Mouse (Mus musculus) limb, embryonic 14.5 days (tissue): ENCODE results near the gene Cldn14. TPM values are rescaled to one million over a fixed set of nuclear protein-coding genes. Genes with fewer than 3 reads are reported as not detected.

Experiments used
- ATAC-seq: fragments of 200-750 bp; cut with Nextera tagmentation; 2 replicates; pipeline ENCODE4 v1.8.0; 2017; ENCODE audit warnings: low read depth, moderate number of reproducible peaks, moderate TSS enrichment; ENCODE audit not compliant: low FRiP score
- DNase-seq: peaks from one replicate; pipeline ENCODE4 v3.0.0-alpha.2; 2015; ENCODE audit warnings: low spot score
- H3K27ac ChIP-seq: fragments of 300-500 bp; sonication (generic); replicated peaks from 2 replicates; pipeline ENCODE4 v1.5.1; 2014; ENCODE audit warnings: low read depth, mild to moderate bottlenecking, low read length, moderate library complexity, mixed read lengths
- H3K27me3 ChIP-seq: fragments of 300-500 bp; sonication (generic); 2 replicates; pipeline ENCODE4 v1.6.1; 2014; ENCODE audit warnings: low read length, mixed read lengths; ENCODE audit not compliant: control insufficient read depth, insufficient read depth
- H3K36me3 ChIP-seq: fragments of 300-500 bp; sonication (generic); 2 replicates; pipeline ENCODE4 v1.6.1; 2014; ENCODE audit warnings: mild to moderate bottlenecking, low read length, moderate library complexity, mixed read lengths; ENCODE audit not compliant: control insufficient read depth, insufficient read depth
- H3K4me1 ChIP-seq: fragments of 300-500 bp; sonication (generic); 2 replicates; pipeline ENCODE4 v1.6.1; 2014; ENCODE audit warnings: antibody characterized with exemption, low read length, mixed read lengths; ENCODE audit not compliant: control insufficient read depth, insufficient read depth
- H3K4me2 ChIP-seq: fragments of 300-500 bp; sonication (generic); replicated peaks from 2 replicates; pipeline ENCODE4 v1.6.1; 2014; ENCODE audit warnings: low read depth, mild to moderate bottlenecking, low read length, moderate library complexity; ENCODE audit not compliant: severe bottlenecking
- H3K4me3 ChIP-seq: fragments of 300-500 bp; sonication (generic); replicated peaks from 2 replicates; pipeline ENCODE4 v1.5.1; 2014; ENCODE audit warnings: low read length
- H3K9ac ChIP-seq: fragments of 300-500 bp; sonication (generic); 2 replicates; pipeline ENCODE4 v1.6.1; 2014; ENCODE audit warnings: mild to moderate bottlenecking, low read depth, low read length, moderate library complexity; ENCODE audit not compliant: severe bottlenecking
- H3K9me3 ChIP-seq: fragments of 300-500 bp; sonication (generic); 2 replicates; pipeline ENCODE4 v1.6.1; 2016; ENCODE audit warnings: low read length; ENCODE audit not compliant: control insufficient read depth
- POLR2A ChIP-seq: fragments of 200-500 bp; IDR thresholded peaks from 2 replicates; pipeline ENCODE4 v1.8.0; 2012; ENCODE audit warnings: inconsistent platforms, mild to moderate bottlenecking, moderate library complexity, borderline replicate concordance; ENCODE audit not compliant: insufficient read depth, insufficient read length; ENCODE audit errors: extremely low read depth
- WGBS: fragments of 180-500 bp; shearing (Covaris S2); extraction: QIAGEN DNeasy Blood & Tissue Kit; methylation state at CpG from one replicate; pipeline ENCODE4 v1.1.7; 2014; 5-methylcytosine and 5-hydroxymethylcytosine counted together
- polyA plus RNA-seq, 2 experiments: library from polyadenylated mRNA; depleted of rRNA in 1 of 2; stranded (reverse) in 1 of 2; unstranded in 1 of 2; fragments of >200 nt; fragmentation: Nextera tagmentation in 1 of 2; extraction: Ambion mirVana in 1 of 2; gene quantifications; 2 replicates each; pipeline versions ENCODE4 v1.2.1 to v1.2.3; 2012 to 2014

Gene Cldn14
- polyA plus RNA-seq, 2 experiments = not detected

- WGBS = 57% methylated on average over 4 of the region's 4 CpGs
- no peak for TF ChIP-seq POLR2A
- no peak for ATAC-seq
Measured at GRCm38 (mm10) chr16:93920673-93921072, 88.0 kb downstream of the Cldn14 start.

GRCm38 (mm10) chr16:93919189-93919588, 89.4 kb downstream of the Cldn14 start:
- ATAC-seq = no peak
- Histone ChIP-seq H3K9me3 (no peaks in the 10 kb centered on the region), H3K4me1 (no peaks in the 10 kb centered on the region), H3K27ac (no peak overlapping the region), H3K4me2 (no peak overlapping the region), H3K9ac (no peak overlapping the region), H3K27me3 (no peaks in the 10 kb centered on the region), H3K4me3 (no peak overlapping the region), H3K36me3 (no peaks in the 10 kb centered on the region)
- 81% methylated on average over 19 of the region's 20 CpGs for WGBS
- TF ChIP-seq POLR2A = no peak
- no peak for DNase-seq

More at GRCm38 (mm10) chr16:93920673-93921072, 88.0 kb downstream of the Cldn14 start:
- Histone ChIP-seq H3K36me3 (no peaks in the 10 kb centered on the region), H3K4me3 (no peak overlapping the region), H3K4me1 (no peaks in the 10 kb centered on the region), H3K27ac (no peak overlapping the region), H3K27me3 (no peaks in the 10 kb centered on the region), H3K4me2 (no peak overlapping the region), H3K9ac (no peak overlapping the region), H3K9me3 (no peaks in the 10 kb centered on the region)
- DNase-seq = no peak

- WGBS = 65% methylated on average over 8 of the region's 8 CpGs
- H3K27me3 ChIP-seq = no peaks in the 10 kb centered on the region
- H3K9ac ChIP-seq = no peak overlapping the region
- no peaks in the 10 kb centered on the region for H3K4me1 ChIP-seq
- H3K36me3 ChIP-seq = no peaks in the 10 kb centered on the region
- 0 out of 2 replicates have a peak overlapping the region, but pooled peaks have one; percentile 16 for H3K4me2 ChIP-seq
- ATAC-seq (no peak), DNase-seq (no peak)
- TF ChIP-seq POLR2A = no peak
- H3K9me3 ChIP-seq = no peaks in the 10 kb centered on the region
- no peak overlapping the region for H3K27ac ChIP-seq
- no peak overlapping the region for H3K4me3 ChIP-seq
Measured at GRCm38 (mm10) chr16:93918679-93919060, 90.0 kb downstream of the Cldn14 start.

GRCm38 (mm10) chr16:93917712-93918678, 90.6 kb downstream of the Cldn14 start:
- Histone ChIP-seq H3K4me2 (0 out of 2 replicates have a peak overlapping the region, but pooled peaks have one; percentile 16), H3K9ac (no peak overlapping the region), H3K27ac (no peak overlapping the region), H3K4me1 (no peaks in the 10 kb centered on the region), H3K4me3 (no peak overlapping the region), H3K27me3 (no peaks in the 10 kb centered on the region), H3K36me3 (no peaks in the 10 kb centered on the region), H3K9me3 (no peaks in the 10 kb centered on the region)
- ATAC-seq (peak; percentile 69), DNase-seq (peak; percentile 89)
- TF ChIP-seq POLR2A = no peak
- WGBS = 45% methylated on average over 14 of the region's 22 CpGs

DNA sequence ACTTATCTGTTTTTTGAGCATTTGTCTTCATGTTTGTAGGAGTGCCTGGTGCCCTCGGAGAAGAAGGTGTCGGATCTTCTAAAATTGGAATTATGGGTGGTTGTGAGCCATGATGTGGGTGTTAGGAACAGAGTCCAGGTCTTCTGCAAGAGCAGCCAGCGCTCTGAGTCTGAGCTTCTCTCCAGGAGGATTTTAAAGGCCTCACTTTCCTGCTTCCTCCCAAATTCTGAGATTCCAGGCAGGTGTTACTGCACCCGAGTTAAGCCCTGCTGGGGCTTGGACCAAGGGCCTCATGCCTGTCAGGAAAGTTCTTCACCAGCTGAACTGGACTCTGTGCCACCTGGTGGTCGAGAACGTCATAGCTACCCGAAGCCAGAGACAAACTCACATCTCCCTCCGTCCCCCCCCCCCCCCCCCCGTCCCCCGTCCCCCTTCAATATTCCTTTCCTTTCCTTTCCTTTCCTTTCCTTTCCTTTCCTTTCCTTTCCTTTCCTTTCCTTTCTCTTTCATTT, 93.2 kb downstream of the Cldn14 start:
- TF ChIP-seq POLR2A = no peak
- no peak overlapping the region for H3K9ac ChIP-seq
- H3K4me3 ChIP-seq = no peak overlapping the region
- no peaks in the 10 kb centered on the region for H3K27me3 ChIP-seq
- no peaks in the 10 kb centered on the region for H3K9me3 ChIP-seq
- 42% methylated on average over 7 of the region's 10 CpGs for WGBS
- no peak overlapping the region for H3K4me2 ChIP-seq
- DNase-seq (no peak), ATAC-seq (no peak)
- no peaks in the 10 kb centered on the region for H3K4me1 ChIP-seq
- H3K27ac ChIP-seq = no peak overlapping the region
- no peaks in the 10 kb centered on the region for H3K36me3 ChIP-seq
